Mouse (Mus musculus): Measurements from ENCODE around the gene Cotl1. TPM values are rescaled to one million over a fixed set of nuclear protein-coding genes. Genes with fewer than 3 reads are reported as not detected.

Gene Cotl1
- polyA plus RNA-seq, 1 experiment from 2014 or later, result 167 TPM

GRCm38 (mm10) chr8:119837553-119838071 lies 2.7 kb downstream of the Cotl1 start:
- ATAC-seq, result no peak
- Histone ChIP-seq H3K4me2 (replicated peaks) (peak overlapping the region; percentile 81), H3K4me1 (replicated peaks) (peaks cover 50% of the 10 kb centered on the region), H3K4me3 (replicated peaks) (peak overlapping the region; percentile 82), H3K27ac (peak overlapping the region; percentile 64), H3K9ac (peak overlapping the region; percentile 29), H3K9me3 (no peaks in the 10 kb centered on the region), H3K27me3 (replicated peaks) (no peaks in the 10 kb centered on the region), H3K36me3 (no peaks in the 10 kb centered on the region)
- WGBS, result 24% methylated on average over 10 of the region's 10 CpGs

GRCm38 (mm10) chr8:119836831-119837230 lies 3.5 kb downstream of the Cotl1 start:
- H3K4me3 ChIP-seq (replicated peaks), result no peak overlapping the region
- 80% methylated on average over 4 of the region's 4 CpGs for WGBS
- peaks cover 58% of the 10 kb centered on the region for H3K4me1 ChIP-seq (replicated peaks)
- ATAC-seq, result no peak
- no peaks in the 10 kb centered on the region for H3K9me3 ChIP-seq
- H3K27me3 ChIP-seq (replicated peaks), result no peaks in the 10 kb centered on the region
- H3K9ac ChIP-seq, result no peak overlapping the region
- H3K4me2 ChIP-seq (replicated peaks), result peak overlapping the region; percentile 81; the same call in 1 of the 2 replicates
- peak overlapping the region; percentile 64; the same call in 1 of the 2 replicates for H3K27ac ChIP-seq
- H3K36me3 ChIP-seq, result no peaks in the 10 kb centered on the region

GRCm38 (mm10) chr8:119835270-119835669 lies 5.1 kb downstream of the Cotl1 start:
- 80% methylated on average over 5 of the region's 5 CpGs for WGBS

GRCm38 (mm10) chr8:119834676-119835075 lies 5.7 kb downstream of the Cotl1 start:
- WGBS, result 68% methylated on average over 6 of the region's 6 CpGs
- Histone ChIP-seq H3K4me1 (replicated peaks) (peaks cover 72% of the 10 kb centered on the region), H3K27ac (peak overlapping the region; percentile 29; the same call in 1 of the 2 replicates), H3K9ac (no peak overlapping the region), H3K4me2 (replicated peaks) (peak overlapping the region; percentile 20; the same call in 1 of the 2 replicates), H3K9me3 (no peaks in the 10 kb centered on the region), H3K4me3 (replicated peaks) (no peak overlapping the region), H3K27me3 (replicated peaks) (no peaks in the 10 kb centered on the region), H3K36me3 (no peaks in the 10 kb centered on the region)
- ATAC-seq, result peak; percentile 31

More at GRCm38 (mm10) chr8:119835270-119835669, 5.1 kb downstream of the Cotl1 start:
- Histone ChIP-seq H3K27me3 (replicated peaks) (no peaks in the 10 kb centered on the region), H3K9me3 (no peaks in the 10 kb centered on the region), H3K36me3 (no peaks in the 10 kb centered on the region), H3K27ac (peak overlapping the region; percentile 29; the same call in 1 of the 2 replicates), H3K4me2 (replicated peaks) (peak overlapping the region; percentile 20; the same call in 1 of the 2 replicates), H3K4me1 (replicated peaks) (peaks cover 67% of the 10 kb centered on the region), H3K4me3 (replicated peaks) (no peak overlapping the region), H3K9ac (no peak overlapping the region)
- ATAC-seq, result no peak

GRCm38 (mm10) chr8:119832931-119833330 lies 7.4 kb downstream of the Cotl1 start:
- no peaks in the 10 kb centered on the region for H3K9me3 ChIP-seq
- no peaks in the 10 kb centered on the region for H3K36me3 ChIP-seq
- no peaks in the 10 kb centered on the region for H3K27me3 ChIP-seq (replicated peaks)
- no peak overlapping the region for H3K4me3 ChIP-seq (replicated peaks)
- no peak overlapping the region for H3K9ac ChIP-seq
- H3K4me2 ChIP-seq (replicated peaks), result peak overlapping the region; percentile 44
- peaks cover 82% of the 10 kb centered on the region for H3K4me1 ChIP-seq (replicated peaks)
- ATAC-seq, result no peak
- WGBS, result 24% methylated on average over 5 of the region's 5 CpGs
- H3K27ac ChIP-seq, result peak overlapping the region; percentile 86

GRCm38 (mm10) chr8:119832101-119832617 lies 8.2 kb downstream of the Cotl1 start:
- H3K27me3 ChIP-seq (replicated peaks), result no peaks in the 10 kb centered on the region
- peak overlapping the region; percentile 86 for H3K27ac ChIP-seq
- H3K4me3 ChIP-seq (replicated peaks), result 0 out of 2 replicates have a peak overlapping the region, but pooled peaks have one; percentile 0
- H3K9ac ChIP-seq, result peak overlapping the region; percentile 6; the same call in 1 of the 2 replicates
- WGBS, result 24% methylated on average over 7 of the region's 7 CpGs
- H3K4me2 ChIP-seq (replicated peaks), result peak overlapping the region; percentile 44
- no peaks in the 10 kb centered on the region for H3K9me3 ChIP-seq
- peaks cover 82% of the 10 kb centered on the region for H3K4me1 ChIP-seq (replicated peaks)
- H3K36me3 ChIP-seq, result no peaks in the 10 kb centered on the region
- ATAC-seq, result peak; percentile 26

- H3K27me3 ChIP-seq (replicated peaks), result no peaks in the 10 kb centered on the region
- H3K4me3 ChIP-seq (replicated peaks), result 0 out of 2 replicates have a peak overlapping the region, but pooled peaks have one; percentile 0
- 19% methylated on average over 20 of the region's 20 CpGs for WGBS
- peaks cover 82% of the 10 kb centered on the region for H3K4me1 ChIP-seq (replicated peaks)
- ATAC-seq, result peak; percentile 80
- H3K36me3 ChIP-seq, result no peaks in the 10 kb centered on the region
- no peaks in the 10 kb centered on the region for H3K9me3 ChIP-seq
- peak overlapping the region; percentile 44 for H3K4me2 ChIP-seq (replicated peaks)
- peak overlapping the region; percentile 86 for H3K27ac ChIP-seq
- H3K9ac ChIP-seq, result peak overlapping the region; percentile 6; the same call in 1 of the 2 replicates
Observed at GRCm38 (mm10) chr8:119831336-119831995, 8.9 kb downstream of the Cotl1 start.

GRCm38 (mm10) chr8:119830589-119830988 lies 9.8 kb downstream of the Cotl1 start:
- Histone ChIP-seq H3K27ac (0 out of 2 replicates have a peak overlapping the region, but pooled peaks have one; percentile 86), H3K9ac (no peak overlapping the region), H3K36me3 (no peaks in the 10 kb centered on the region), H3K4me1 (replicated peaks) (peaks cover 84% of the 10 kb centered on the region), H3K27me3 (replicated peaks) (no peaks in the 10 kb centered on the region), H3K4me2 (replicated peaks) (0 out of 2 replicates have a peak overlapping the region, but pooled peaks have one; percentile 44), H3K9me3 (no peaks in the 10 kb centered on the region), H3K4me3 (replicated peaks) (no peak overlapping the region)
- ATAC-seq, result no peak
- WGBS, result 37% methylated on average over 7 of the region's 7 CpGs

GRCm38 (mm10) chr8:119829870-119830580 lies 10.3 kb downstream of the Cotl1 start:
- WGBS, result 49% methylated on average over 16 of the region's 16 CpGs
- 0 out of 2 replicates have a peak overlapping the region, but pooled peaks have one; percentile 5 for H3K4me2 ChIP-seq (replicated peaks)

GRCm38 (mm10) chr8:119829420-119829819 lies 10.9 kb downstream of the Cotl1 start:
- no peak overlapping the region for H3K9ac ChIP-seq
- H3K4me2 ChIP-seq (replicated peaks), result no peak overlapping the region
- H3K27me3 ChIP-seq (replicated peaks), result no peaks in the 10 kb centered on the region
- H3K4me1 ChIP-seq (replicated peaks), result peaks cover 84% of the 10 kb centered on the region
- 67% methylated on average over 13 of the region's 13 CpGs for WGBS
- no peaks in the 10 kb centered on the region for H3K36me3 ChIP-seq
- H3K4me3 ChIP-seq (replicated peaks), result no peak overlapping the region
- H3K27ac ChIP-seq, result 0 out of 2 replicates have a peak overlapping the region, but pooled peaks have one; percentile 17
- H3K9me3 ChIP-seq, result no peaks in the 10 kb centered on the region
- ATAC-seq, result no peak

More at GRCm38 (mm10) chr8:119829870-119830580, 10.3 kb downstream of the Cotl1 start:
- Histone ChIP-seq H3K4me3 (replicated peaks) (no peak overlapping the region), H3K27me3 (replicated peaks) (no peaks in the 10 kb centered on the region), H3K27ac (0 out of 2 replicates have a peak overlapping the region, but pooled peaks have one; percentile 17), H3K36me3 (no peaks in the 10 kb centered on the region), H3K9me3 (no peaks in the 10 kb centered on the region), H3K9ac (no peak overlapping the region), H3K4me1 (replicated peaks) (peaks cover 84% of the 10 kb centered on the region)
- ATAC-seq, result no peak

- Histone ChIP-seq H3K9ac (no peak overlapping the region), H3K9me3 (no peaks in the 10 kb centered on the region), H3K4me3 (replicated peaks) (no peak overlapping the region), H3K27ac (no peak overlapping the region), H3K27me3 (replicated peaks) (no peaks in the 10 kb centered on the region), H3K36me3 (no peaks in the 10 kb centered on the region), H3K4me2 (replicated peaks) (no peak overlapping the region), H3K4me1 (replicated peaks) (peaks cover 86% of the 10 kb centered on the region)
- 67% methylated on average over 10 of the region's 10 CpGs for WGBS
- ATAC-seq, result no peak
Observed at GRCm38 (mm10) chr8:119829015-119829414, 11.3 kb downstream of the Cotl1 start.

- 25% methylated on average over 4 of the region's 4 CpGs for WGBS
- 0 out of 2 replicates have a peak overlapping the region, but pooled peaks have one; percentile 3 for H3K4me2 ChIP-seq (replicated peaks)
Observed at GRCm38 (mm10) chr8:119827721-119828153, 12.6 kb downstream of the Cotl1 start.

More at GRCm38 (mm10) chr8:119827721-119828153, 12.6 kb downstream of the Cotl1 start:
- ATAC-seq, result no peak
- H3K9me3 ChIP-seq, result no peaks in the 10 kb centered on the region
- no peaks in the 10 kb centered on the region for H3K36me3 ChIP-seq
- peak overlapping the region; percentile 54 for H3K27ac ChIP-seq
- no peak overlapping the region for H3K4me3 ChIP-seq (replicated peaks)
- peaks cover 78% of the 10 kb centered on the region for H3K4me1 ChIP-seq (replicated peaks)
- no peak overlapping the region for H3K9ac ChIP-seq
- no peaks in the 10 kb centered on the region for H3K27me3 ChIP-seq (replicated peaks)

All from intestine, embryonic 15.5 days (tissue).